Mouse (Mus musculus) heart, postnatal 0 days (tissue): ENCODE measurements around the gene Gad1. TPM values are rescaled to one million over a fixed set of nuclear protein-coding genes. Genes with fewer than 3 reads are reported as not detected.

Experiments used
- ATAC-seq: fragments of 200-750 bp; cut with Nextera tagmentation; 2 replicates; pipeline ENCODE4 v1.8.0; 2017; ENCODE audit warnings: low read depth, moderate number of reproducible peaks, moderate library complexity; ENCODE audit not compliant: insufficient read depth
- DNase-seq: peaks from one replicate; pipeline ENCODE4 v3.0.0-alpha.2; 2016; ENCODE audit warnings: low spot score
- H3K27ac ChIP-seq: fragments of 300-500 bp; sonication (generic); 2 replicates; pipeline ENCODE4 v1.5.1; 2014; ENCODE audit warnings: low read depth, mild to moderate bottlenecking
- H3K27me3 ChIP-seq: fragments of 300-500 bp; sonication (generic); 2 replicates; pipeline ENCODE4 v1.6.1; 2014; ENCODE audit warnings: low read length, mixed read lengths; ENCODE audit not compliant: control insufficient read depth, insufficient read depth
- H3K36me3 ChIP-seq: fragments of 300-500 bp; sonication (generic); replicated peaks from 2 replicates; pipeline ENCODE4 v1.6.1; 2014; ENCODE audit warnings: low read length, mixed read lengths; ENCODE audit not compliant: control insufficient read depth, insufficient read depth
- H3K4me1 ChIP-seq: fragments of 300-500 bp; sonication (generic); 2 replicates; pipeline ENCODE4 v1.6.1; 2014; ENCODE audit warnings: antibody characterized with exemption; ENCODE audit not compliant: control insufficient read depth, insufficient read depth
- H3K4me2 ChIP-seq: fragments of 300-500 bp; sonication (generic); 2 replicates; pipeline ENCODE4 v1.6.1; 2014; ENCODE audit warnings: low read depth, mild to moderate bottlenecking, low read length, moderate library complexity
- H3K4me3 ChIP-seq: fragments of 300-500 bp; sonication (generic); 2 replicates; pipeline ENCODE4 v1.5.1; 2014; ENCODE audit warnings: low read depth, low read length
- H3K9ac ChIP-seq: fragments of 300-500 bp; sonication (generic); replicated peaks from 2 replicates; pipeline ENCODE4 v1.6.1; 2014; ENCODE audit warnings: low read depth, low read length, mixed read lengths
- H3K9me3 ChIP-seq: fragments of 300-500 bp; sonication (generic); replicated peaks from 2 replicates; pipeline ENCODE4 v1.6.1; 2016; ENCODE audit warnings: low read length; ENCODE audit not compliant: control insufficient read depth
- CTCF ChIP-seq: IDR thresholded peaks from 2 replicates; pipeline ENCODE4 v1.5.1; 2016; ENCODE audit warnings: antibody characterized with exemption, control low read depth, low read depth
- EP300 ChIP-seq: IDR thresholded peaks from 2 replicates; pipeline ENCODE4 v1.6.1; 2016; ENCODE audit warnings: antibody characterized with exemption, low read depth
- WGBS: fragments of 180-500 bp; shearing (Covaris S2); extraction: QIAGEN DNeasy Blood & Tissue Kit; methylation state at CpG from one replicate; pipeline ENCODE4 v1.1.7; 2014; 5-methylcytosine and 5-hydroxymethylcytosine counted together
- polyA plus RNA-seq: library from polyadenylated mRNA; unstranded; fragments of >200 nt; fragmentation: Nextera tagmentation; extraction: Ambion mirVana; gene quantifications from 2 replicates; pipeline ENCODE4 v1.2.1, GENCODE M21; 2015
- total RNA-seq: library from RNA; depleted of rRNA; stranded (reverse); fragments of >200 nt; gene quantifications from 2 replicates; pipeline ENCODE4 v1.2.3, GENCODE M21; 2014; ENCODE audit warnings: low replicate concordance; rRNA removed

Gad1 gene
- total and polyA plus RNA-seq, 2 experiments from 2014 or later: 0.11 TPM; not detected in 1

- 39% methylated on average over 4 of the region's 4 CpGs for WGBS
- H3K27ac ChIP-seq: no peak overlapping the region
- H3K36me3 ChIP-seq: no peaks in the 10 kb centered on the region
- H3K9ac ChIP-seq: no peak overlapping the region
- H3K27me3 ChIP-seq: no peaks in the 10 kb centered on the region
- no peak for TF ChIP-seq CTCF
- TF ChIP-seq EP300: no peak
- H3K4me1 ChIP-seq: no peaks in the 10 kb centered on the region
- DNase-seq: no peak
- no peak overlapping the region for H3K4me2 ChIP-seq
- no peak for ATAC-seq
- H3K4me3 ChIP-seq: no peak overlapping the region
- no peaks in the 10 kb centered on the region for H3K9me3 ChIP-seq
Measured at GRCm38 (mm10) chr2:70647681-70648080, 94.8 kb downstream of the Gad1 start.

- no peak for TF ChIP-seq EP300
- no peak for TF ChIP-seq CTCF
- H3K4me2 ChIP-seq: no peak overlapping the region
- H3K27ac ChIP-seq: no peak overlapping the region
- no peaks in the 10 kb centered on the region for H3K9me3 ChIP-seq
- H3K27me3 ChIP-seq: no peaks in the 10 kb centered on the region
- DNase-seq (no peak), ATAC-seq (no peak)
- H3K4me3 ChIP-seq: no peak overlapping the region
- no peaks in the 10 kb centered on the region for H3K36me3 ChIP-seq
- H3K9ac ChIP-seq: no peak overlapping the region
- H3K4me1 ChIP-seq: no peaks in the 10 kb centered on the region
- 76% methylated on average over 5 of the region's 5 CpGs for WGBS
Measured at GRCm38 (mm10) chr2:70648271-70648670, 95.4 kb downstream of the Gad1 start.

- 78% methylated on average over 4 of the region's 4 CpGs for WGBS
- no peak overlapping the region for H3K4me3 ChIP-seq
- H3K36me3 ChIP-seq: no peaks in the 10 kb centered on the region
- H3K27me3 ChIP-seq: no peaks in the 10 kb centered on the region
- no peaks in the 10 kb centered on the region for H3K9me3 ChIP-seq
- no peak overlapping the region for H3K27ac ChIP-seq
- TF ChIP-seq EP300 (no peak), CTCF (no peak)
- H3K4me1 ChIP-seq: no peaks in the 10 kb centered on the region
- DNase-seq: no peak
- no peak overlapping the region for H3K9ac ChIP-seq
- no peak overlapping the region for H3K4me2 ChIP-seq
- no peak for ATAC-seq
Measured at GRCm38 (mm10) chr2:70649471-70649870, 96.6 kb downstream of the Gad1 start.

Other genes with a start within 250 kb of the Gad1 start
- gene Sp5, start 78.1 kb upstream of the Gad1 start, total RNA-seq: 2.6 TPM in 1 of 2 replicates, not detected in the other
- gene Sp5, start 78.1 kb upstream of the Gad1 start, polyA plus RNA-seq: 0.11 and 0.15 TPM in 2 replicates
- gene Erich2, start 44.3 kb upstream of the Gad1 start, total RNA-seq: not detected in 2 replicates
- gene Erich2, start 44.3 kb upstream of the Gad1 start, polyA plus RNA-seq: 0.19 and 1.2 TPM in 2 replicates
- 75.7 and 79.8 TPM in 2 replicates for gene Gorasp2, start 108.5 kb downstream of the Gad1 start, total RNA-seq
- gene Gorasp2, start 108.5 kb downstream of the Gad1 start, polyA plus RNA-seq: 96.5 and 116 TPM in 2 replicates
- 8.2 TPM in 1 of 2 replicates, not detected in the other for gene Gm26558, start 109.0 kb downstream of the Gad1 start, total RNA-seq
- gene Gm26558, start 109.0 kb downstream of the Gad1 start, polyA plus RNA-seq: 1.5 and 1.7 TPM in 2 replicates